Mouse (Mus musculus) liver, embryonic 11.5 days (tissue): ENCODE data around the gene Arid3a. TPM values are rescaled to one million over a fixed set of nuclear protein-coding genes. Genes with fewer than 3 reads are reported as not detected.
A peak's percentile ranks its signal among the peaks of the same experiment; 100 is the strongest.

Experiments used
- ATAC-seq: fragments of 200-750 bp; cut with Nextera tagmentation; replicated peaks from 2 replicates; pipeline ENCODE4 v1.8.0; 2017; ENCODE audit warnings: moderate number of reproducible peaks, mild to moderate bottlenecking, moderate TSS enrichment, moderate library complexity; ENCODE audit not compliant: low FRiP score
- DNase-seq: peaks from one replicate; pipeline ENCODE4 v3.0.0-alpha.2; 2017; ENCODE audit warnings: low spot score
- H3K27ac ChIP-seq: fragments of 300-500 bp; sonication (generic); 2 replicates; pipeline ENCODE4 v1.5.1; 2014; ENCODE audit warnings: mild to moderate bottlenecking, low read depth, low read length, control low read depth
- H3K27me3 ChIP-seq: fragments of 300-500 bp; sonication (generic); replicated peaks from 2 replicates; pipeline ENCODE4 v1.6.1; 2014; ENCODE audit warnings: low read length, mixed read lengths; ENCODE audit not compliant: control insufficient read depth, insufficient read depth
- H3K36me3 ChIP-seq: fragments of 300-500 bp; sonication (generic); 2 replicates; pipeline ENCODE4 v1.6.1; 2014; ENCODE audit warnings: mild to moderate bottlenecking, low read length, moderate library complexity, mixed read lengths; ENCODE audit not compliant: control insufficient read depth, insufficient read depth
- H3K4me1 ChIP-seq: fragments of 300-500 bp; sonication (generic); replicated peaks from 2 replicates; pipeline ENCODE4 v1.6.1; 2014; ENCODE audit warnings: low read length, mixed read lengths; ENCODE audit not compliant: control insufficient read depth, insufficient read depth
- H3K4me2 ChIP-seq: fragments of 300-500 bp; sonication (generic); 2 replicates; pipeline ENCODE4 v1.6.1; 2014; ENCODE audit warnings: mild to moderate bottlenecking, control low read depth, moderate library complexity
- H3K4me3 ChIP-seq: fragments of 300-500 bp; sonication (generic); 2 replicates; pipeline ENCODE4 v1.5.1; 2014; ENCODE audit warnings: low read depth, low read length, control low read depth
- H3K9ac ChIP-seq: fragments of 300-500 bp; sonication (generic); 2 replicates; pipeline ENCODE4 v1.6.1; 2014; ENCODE audit warnings: low read depth, low read length, control low read depth
- H3K9me3 ChIP-seq: fragments of 300-500 bp; sonication (generic); 2 replicates; pipeline ENCODE4 v1.6.1; 2016; ENCODE audit warnings: low read length, inconsistent platforms, mixed read lengths; ENCODE audit not compliant: control insufficient read depth
- WGBS: fragments of 180-500 bp; shearing (Covaris S2); extraction: QIAGEN DNeasy Blood & Tissue Kit; methylation state at CpG from one replicate; pipeline ENCODE4 v1.1.7; 2014; 5-methylcytosine and 5-hydroxymethylcytosine counted together
- polyA plus RNA-seq: library from polyadenylated mRNA; unstranded; fragments of >200 nt; fragmentation: Nextera tagmentation; extraction: Ambion mirVana; gene quantifications from 2 replicates; pipeline ENCODE4 v1.2.1, GENCODE M21; 2014

Arid3a gene
- polyA plus RNA-seq, 1 experiment from 2014 or later, result 12.4 TPM

DNA sequence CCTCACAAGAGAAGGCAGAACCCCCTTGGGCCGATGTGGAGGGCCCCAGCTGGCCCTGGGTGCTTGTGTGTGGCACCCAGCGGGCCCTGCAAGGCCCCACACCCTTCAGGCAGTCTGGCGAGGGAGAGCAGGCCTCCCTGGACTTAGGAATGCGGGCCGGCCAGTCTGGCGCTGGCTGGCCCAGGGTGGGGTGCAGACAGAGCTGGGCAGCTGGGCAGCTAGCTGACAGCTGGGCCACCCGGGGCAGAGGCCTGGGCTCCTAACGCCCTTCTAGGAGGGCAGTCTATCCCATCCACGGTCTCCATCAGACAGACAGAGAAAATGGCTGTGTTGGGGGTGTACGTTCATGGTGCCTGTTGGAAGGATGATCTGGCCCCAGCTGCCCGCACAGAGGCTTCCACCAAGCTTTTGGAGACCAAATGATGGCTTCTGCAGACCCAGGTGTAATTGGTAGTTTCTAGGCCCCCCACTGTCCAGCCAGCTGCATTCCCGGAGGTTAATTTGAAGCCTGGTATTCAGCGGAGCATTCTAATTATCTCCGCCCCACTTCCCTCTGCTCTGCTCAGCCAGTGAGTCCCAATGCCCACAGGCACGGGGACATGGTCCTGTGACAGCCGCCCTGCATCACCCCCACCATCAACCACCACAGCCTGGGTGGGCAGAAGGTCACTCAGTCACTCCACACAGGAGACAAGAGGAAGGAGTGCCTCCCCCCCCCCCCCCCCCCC lies 18.8 kb downstream of the Arid3a start:
- Histone ChIP-seq H3K36me3 (peaks cover 16% of the 10 kb centered on the region), H3K9ac (peak overlapping the region; percentile 58), H3K4me2 (peak overlapping the region; percentile 62), H3K4me3 (peak overlapping the region; percentile 8; the same call in 1 of the 2 replicates), H3K27ac (peak overlapping the region; percentile 91), H3K27me3 (no peaks in the 10 kb centered on the region), H3K4me1 (peaks cover 51% of the 10 kb centered on the region), H3K9me3 (no peaks in the 10 kb centered on the region)
- DNase-seq (no peak), ATAC-seq (no peak)
- 43% methylated on average over 16 of the region's 16 CpGs for WGBS

DNA sequence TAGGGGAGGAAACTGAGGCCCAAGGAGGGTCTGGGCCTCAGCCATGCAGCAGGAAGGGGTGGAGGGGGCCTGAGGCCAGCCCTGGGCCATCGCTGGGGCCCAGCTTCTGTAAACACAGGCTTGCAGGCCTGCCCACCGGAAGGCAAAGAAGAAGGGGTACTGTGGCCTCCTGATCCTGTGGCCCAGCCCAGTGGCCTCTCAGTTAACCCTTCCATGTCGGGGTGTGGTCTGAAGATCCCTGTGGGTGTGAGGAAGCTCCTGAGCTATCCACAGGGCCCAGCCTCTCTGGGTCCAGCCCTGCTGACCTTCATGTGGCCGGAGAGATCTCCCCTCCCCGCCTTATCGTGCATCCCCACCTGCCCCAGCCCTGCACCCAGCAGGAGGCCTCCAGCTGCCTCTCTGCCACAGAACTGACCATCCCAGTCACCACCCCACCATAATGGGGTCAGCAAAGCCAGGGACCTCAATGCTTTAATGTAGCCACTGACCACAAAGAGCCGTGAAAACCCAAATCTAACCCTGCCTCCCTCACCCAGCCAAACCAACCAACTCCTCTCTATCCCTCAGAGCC lies 20.0 kb downstream of the Arid3a start:
- peak; percentile 80 for ATAC-seq
- peak; percentile 59 for DNase-seq
- peak overlapping the region; percentile 58 for H3K9ac ChIP-seq

GRCm38 (mm10) chr10:79947502-79947901 lies 20.7 kb downstream of the Arid3a start:
- peak overlapping the region; percentile 42; the same call in 1 of the 2 replicates for H3K9ac ChIP-seq
- peak overlapping the region; percentile 62 for H3K4me2 ChIP-seq
- peaks cover 51% of the 10 kb centered on the region for H3K4me1 ChIP-seq
- peak overlapping the region; percentile 91 for H3K27ac ChIP-seq
- DNase-seq, result no peak
- H3K36me3 ChIP-seq, result peaks cover 25% of the 10 kb centered on the region
- no peak overlapping the region; the same call in 1 of the 2 replicates for H3K4me3 ChIP-seq
- no peak for ATAC-seq
- WGBS, result 58% methylated on average over 6 of the region's 6 CpGs
- no peaks in the 10 kb centered on the region for H3K9me3 ChIP-seq
- no peaks in the 10 kb centered on the region for H3K27me3 ChIP-seq

More for the DNA sequence above, 20.0 kb downstream of the Arid3a start:
- Histone ChIP-seq H3K27ac (peak overlapping the region; percentile 91), H3K36me3 (peaks cover 25% of the 10 kb centered on the region), H3K4me1 (peaks cover 51% of the 10 kb centered on the region), H3K9me3 (no peaks in the 10 kb centered on the region), H3K4me3 (peak overlapping the region; percentile 28), H3K4me2 (peak overlapping the region; percentile 62), H3K27me3 (no peaks in the 10 kb centered on the region)
- WGBS, result 8% methylated on average over 6 of the region's 7 CpGs

GRCm38 (mm10) chr10:79949873-79950272 lies 23.0 kb downstream of the Arid3a start:
- Histone ChIP-seq H3K4me3 (no peak overlapping the region), H3K4me1 (peaks cover 30% of the 10 kb centered on the region), H3K27ac (no peak overlapping the region), H3K4me2 (no peak overlapping the region), H3K9ac (no peak overlapping the region), H3K27me3 (no peaks in the 10 kb centered on the region), H3K9me3 (no peaks in the 10 kb centered on the region), H3K36me3 (peaks cover 25% of the 10 kb centered on the region)
- ATAC-seq, result no peak
- WGBS, result 71% methylated on average over 4 of the region's 4 CpGs
- no peak for DNase-seq

DNA sequence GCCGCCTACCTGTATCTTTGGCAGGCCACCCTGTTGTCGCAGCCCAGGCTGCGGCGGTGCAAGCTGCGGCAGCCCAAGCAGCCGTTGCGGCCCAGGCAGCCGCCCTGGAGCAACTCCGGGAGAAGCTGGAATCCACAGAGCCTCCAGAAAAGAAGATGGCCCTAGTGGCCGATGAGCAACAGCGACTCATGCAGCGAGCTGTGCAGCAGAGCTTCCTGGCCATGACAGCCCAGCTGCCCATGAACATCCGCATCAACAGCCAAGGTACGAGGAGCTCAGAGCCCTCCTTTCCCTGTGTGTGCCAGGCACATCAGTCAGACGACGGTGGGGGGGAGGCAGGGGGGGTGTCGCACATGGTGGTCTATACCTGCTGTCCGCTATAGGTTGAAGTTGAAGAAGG lies 23.8 kb downstream of the Arid3a start:
- no peak overlapping the region for H3K4me2 ChIP-seq
- no peaks in the 10 kb centered on the region for H3K27me3 ChIP-seq
- no peak for ATAC-seq
- no peak overlapping the region for H3K4me3 ChIP-seq
- DNase-seq, result no peak
- peaks cover 23% of the 10 kb centered on the region for H3K36me3 ChIP-seq
- peaks cover 22% of the 10 kb centered on the region for H3K4me1 ChIP-seq
- H3K9ac ChIP-seq, result no peak overlapping the region
- H3K9me3 ChIP-seq, result no peaks in the 10 kb centered on the region
- H3K27ac ChIP-seq, result no peak overlapping the region
- 87% methylated on average over 18 of the region's 18 CpGs for WGBS

DNA sequence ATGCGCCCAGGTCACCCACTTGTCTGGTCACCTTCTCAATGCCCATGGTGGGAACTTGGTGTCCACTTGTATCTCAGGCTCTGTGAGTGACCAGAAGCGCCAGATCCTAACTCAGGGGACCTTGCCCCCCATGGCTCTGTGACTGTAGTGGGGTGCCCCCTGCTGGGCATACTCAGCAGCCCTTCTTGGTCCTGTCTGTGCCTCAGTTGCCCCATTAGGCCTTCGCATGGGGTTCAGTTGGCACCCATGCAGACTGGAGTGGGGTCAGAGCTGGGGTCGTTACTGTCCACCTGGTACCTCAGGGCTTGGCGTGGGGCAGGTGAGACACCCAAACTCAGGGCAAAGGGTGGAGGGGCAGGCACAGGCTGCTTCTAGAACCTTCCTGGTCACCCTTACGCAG lies 27.1 kb downstream of the Arid3a start:
- ATAC-seq (no peak), DNase-seq (no peak)
- no peaks in the 10 kb centered on the region for H3K27me3 ChIP-seq
- H3K9ac ChIP-seq, result no peak overlapping the region
- H3K4me2 ChIP-seq, result no peak overlapping the region
- H3K27ac ChIP-seq, result no peak overlapping the region
- H3K4me3 ChIP-seq, result no peak overlapping the region
- peaks cover 23% of the 10 kb centered on the region for H3K36me3 ChIP-seq
- peaks cover 5% of the 10 kb centered on the region; the same call in 1 of the 2 replicates for H3K4me1 ChIP-seq
- H3K9me3 ChIP-seq, result no peaks in the 10 kb centered on the region
- 81% methylated on average over 6 of the region's 6 CpGs for WGBS

DNA sequence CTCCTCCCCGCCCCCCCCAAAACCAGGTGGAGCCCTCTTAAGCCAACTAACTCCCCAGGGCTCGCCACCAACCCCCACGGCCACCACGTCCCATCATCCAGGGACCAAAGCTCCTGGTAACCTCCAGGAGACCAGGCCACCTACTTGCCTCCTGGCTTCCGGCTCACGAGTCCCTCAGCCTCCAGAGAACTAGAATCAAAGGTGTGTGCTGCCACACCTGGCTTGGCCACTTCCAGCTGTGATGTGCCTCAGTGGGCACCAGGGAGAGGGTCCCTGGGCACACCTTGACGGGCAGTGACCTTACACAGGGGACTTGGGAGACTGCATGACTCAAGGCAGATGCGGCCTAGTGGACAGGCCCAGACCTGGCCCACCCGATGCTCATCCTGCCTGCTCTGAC lies 28.8 kb downstream of the Arid3a start:
- no peak overlapping the region for H3K27ac ChIP-seq
- WGBS, result 72% methylated on average over 9 of the region's 9 CpGs
- ATAC-seq, result no peak
- peaks cover 8% of the 10 kb centered on the region for H3K36me3 ChIP-seq
- peaks cover 6% of the 10 kb centered on the region for H3K4me1 ChIP-seq
- no peak overlapping the region for H3K4me3 ChIP-seq
- H3K27me3 ChIP-seq, result no peaks in the 10 kb centered on the region
- no peak overlapping the region for H3K9ac ChIP-seq
- DNase-seq, result no peak
- no peak overlapping the region for H3K4me2 ChIP-seq
- no peaks in the 10 kb centered on the region for H3K9me3 ChIP-seq

DNA sequence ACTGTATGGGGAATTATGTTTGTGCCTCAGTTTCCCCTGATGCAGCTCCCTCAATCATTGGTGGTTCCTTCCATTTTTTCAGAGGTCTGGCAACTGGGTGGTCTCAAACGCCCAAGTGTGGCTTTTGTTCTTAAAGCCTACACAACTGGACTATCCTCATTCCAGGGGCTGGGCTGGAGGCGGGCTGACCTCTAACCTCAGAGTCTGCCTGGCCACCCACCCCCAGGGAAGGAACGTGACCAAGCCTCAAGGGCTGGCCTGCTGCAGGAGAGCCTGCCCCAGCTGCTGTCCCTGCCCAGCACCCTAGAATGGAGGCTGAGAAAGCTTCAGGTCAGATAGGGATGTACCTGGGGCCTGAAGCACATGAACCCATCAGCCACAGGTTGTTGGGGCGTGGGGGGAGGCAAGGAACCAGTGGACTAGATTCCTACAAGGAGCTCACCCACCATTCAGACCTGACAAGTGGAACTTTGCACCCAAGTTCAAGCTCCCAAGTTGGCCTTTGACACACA lies 29.9 kb downstream of the Arid3a start:
- H3K4me1 ChIP-seq, result peaks cover 13% of the 10 kb centered on the region
- no peak overlapping the region for H3K9ac ChIP-seq
- WGBS, result 40% methylated on average over 4 of the region's 4 CpGs

More for the DNA sequence above, 29.9 kb downstream of the Arid3a start:
- DNase-seq, result no peak
- Histone ChIP-seq H3K9me3 (no peaks in the 10 kb centered on the region), H3K36me3 (peaks cover 6% of the 10 kb centered on the region; the same call in 1 of the 2 replicates), H3K4me3 (no peak overlapping the region), H3K27me3 (no peaks in the 10 kb centered on the region), H3K27ac (no peak overlapping the region), H3K4me2 (no peak overlapping the region)
- ATAC-seq, result no peak
